Mouse (Mus musculus) heart, adult 9 months (tissue): ENCODE results near the gene Srsf1.

Experiments
- DNase-seq, 2 experiments: peaks; one replicate each; pipeline ENCODE4 v3.0.0; 2022; ENCODE audit warnings: low spot score in 2 of 2

Srsf1 gene

DNA sequence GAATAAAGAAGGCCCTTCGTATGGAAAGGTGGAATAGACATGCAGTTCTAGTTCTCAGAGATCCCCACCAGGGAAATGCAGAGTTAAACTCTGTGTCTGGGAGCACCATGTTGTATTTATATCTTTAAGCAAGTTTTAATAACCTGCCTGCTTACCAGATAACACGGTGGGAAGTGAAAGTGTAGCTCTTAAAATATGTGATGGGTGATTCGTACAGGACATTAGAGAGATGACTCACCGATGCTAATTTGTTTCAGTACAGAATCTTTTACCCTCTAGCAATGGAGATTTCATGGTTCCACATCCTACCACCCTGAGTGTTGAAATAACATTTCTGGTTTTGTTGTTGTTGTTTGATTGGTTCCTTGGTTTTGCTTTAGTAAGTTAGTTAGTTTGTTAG lies 23.2 kb downstream of the Srsf1 start:
- no peak for DNase-seq

- no peak for DNase-seq
These were observed 23.9 kb downstream of the Srsf1 start for GRCm38 (mm10) chr11:88071113-88071512.

DNA sequence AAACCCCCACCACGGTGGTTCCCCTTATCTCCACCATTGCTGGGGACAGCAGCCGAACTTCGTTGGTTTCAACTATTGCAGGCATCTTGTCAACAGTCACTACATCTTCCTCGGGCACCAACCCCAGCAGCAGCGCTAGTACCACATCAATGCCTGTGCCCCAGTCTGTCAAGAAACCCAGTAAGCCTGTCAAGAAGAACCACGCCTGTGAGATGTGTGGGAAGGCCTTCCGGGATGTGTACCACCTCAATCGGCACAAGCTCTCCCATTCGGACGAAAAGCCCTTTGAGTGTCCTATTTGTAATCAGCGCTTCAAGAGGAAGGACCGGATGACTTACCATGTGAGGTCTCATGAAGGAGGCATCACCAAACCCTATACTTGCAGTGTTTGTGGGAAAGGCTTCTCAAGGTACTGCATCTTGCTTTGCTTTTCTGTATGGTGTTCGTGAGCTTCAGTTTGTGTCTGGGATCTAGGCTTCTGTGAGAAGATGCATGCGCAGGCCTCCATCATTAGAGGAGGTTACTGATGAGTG lies 26.2 kb downstream of the Srsf1 start:
- DNase-seq = no peak

- no peak for DNase-seq
These were observed 28.5 kb downstream of the Srsf1 start for GRCm38 (mm10) chr11:88075701-88076100.

- DNase-seq = no peak
These were observed 29.2 kb downstream of the Srsf1 start for GRCm38 (mm10) chr11:88076394-88076793.

DNA sequence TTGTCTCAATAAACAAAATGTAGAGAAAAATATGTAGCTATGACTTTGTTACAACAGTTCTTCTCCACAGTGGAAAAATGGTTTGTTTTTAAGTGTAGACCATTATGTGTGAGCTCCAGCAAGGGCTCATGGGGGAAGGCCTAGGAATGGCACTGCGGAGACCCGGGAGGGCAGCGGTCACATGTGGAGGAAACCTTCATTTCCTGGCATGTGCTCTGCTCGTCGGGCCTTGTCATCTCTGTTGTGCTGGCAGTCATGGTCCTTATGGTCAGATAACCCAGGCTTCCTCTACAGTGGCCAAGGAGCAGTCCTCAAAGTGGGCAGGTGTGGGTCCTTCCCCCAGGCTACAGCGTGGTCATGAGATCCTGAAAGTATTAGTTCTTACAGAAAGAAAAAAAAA lies 36.5 kb downstream of the Srsf1 start:
- DNase-seq = no peak

DNA sequence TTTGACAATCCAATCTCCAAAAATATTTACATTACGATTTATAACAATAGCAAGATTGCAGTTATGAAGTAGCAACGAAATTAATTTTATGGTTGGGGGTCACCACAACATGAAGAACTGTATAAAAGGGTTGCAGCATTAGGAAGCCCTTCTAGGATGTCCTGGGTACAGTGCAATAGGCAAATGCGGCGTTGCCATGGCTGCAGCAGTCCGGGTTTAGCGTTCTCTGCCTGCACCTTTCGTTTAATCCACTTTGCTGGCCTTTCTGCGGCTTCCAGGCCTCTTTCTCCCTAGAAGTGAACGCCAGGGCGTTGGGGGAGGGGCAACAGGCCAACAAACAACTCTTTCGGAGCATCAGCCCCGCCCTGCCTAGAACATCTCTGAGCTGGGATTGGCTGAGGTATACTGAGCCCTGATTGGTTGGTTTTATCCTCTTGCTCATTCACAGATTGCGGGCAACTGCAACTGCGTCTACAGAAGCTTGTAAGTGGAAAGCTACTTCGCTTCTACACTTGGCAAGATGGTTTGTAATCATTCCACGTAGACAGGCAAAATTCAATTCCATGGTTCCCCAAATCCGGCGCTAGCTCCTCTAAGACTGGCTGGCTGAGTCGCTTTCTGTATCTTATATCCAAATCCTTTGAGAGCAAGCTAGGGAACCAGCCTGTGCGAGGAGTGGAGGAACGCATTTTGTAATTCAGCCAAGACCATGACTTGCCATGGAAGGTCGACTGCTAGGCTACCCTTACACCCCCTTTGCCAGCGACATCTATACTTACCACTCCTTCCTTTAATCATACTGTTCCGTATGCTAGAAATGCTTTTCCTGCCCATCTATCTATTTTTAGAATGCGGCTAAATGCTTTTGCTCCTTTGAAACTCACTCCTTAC lies 39.8 kb downstream of the Srsf1 start:
- DNase-seq = peak; percentile 91 to 92

DNA sequence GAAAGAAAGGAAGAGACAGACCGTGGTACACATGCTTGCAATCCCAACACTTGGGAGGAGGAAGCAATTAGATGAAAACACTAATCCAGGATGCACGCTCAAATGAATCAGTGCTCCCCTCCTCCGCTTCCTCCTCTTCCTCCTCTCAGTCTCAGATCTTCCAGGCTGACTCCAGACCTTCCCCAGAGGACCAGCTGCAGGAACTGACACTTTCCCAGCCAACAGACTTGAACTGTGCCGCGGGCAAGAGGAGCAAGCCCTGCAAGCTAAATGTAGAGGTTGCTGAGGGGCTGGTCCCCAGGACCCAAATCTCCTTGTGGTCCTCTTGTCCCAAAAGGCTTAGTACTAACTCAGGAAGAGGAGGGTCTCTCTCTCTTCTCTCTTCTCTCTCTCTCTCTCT lies 42.0 kb downstream of the Srsf1 start:
- DNase-seq = no peak

GRCm38 (mm10) chr11:88090293-88090692 lies 43.1 kb downstream of the Srsf1 start:
- DNase-seq = no peak

GRCm38 (mm10) chr11:88091949-88092348 lies 44.8 kb downstream of the Srsf1 start:
- DNase-seq = no peak

GRCm38 (mm10) chr11:88097173-88097572 lies 50.0 kb downstream of the Srsf1 start:
- peak; percentile 64 to 77 for DNase-seq

- no peak for DNase-seq
These were observed 51.0 kb downstream of the Srsf1 start, which contains the start of gene Cuedc1 for GRCm38 (mm10) chr11:88098021-88098729. Gene Cuedc1 (plus strand): TSS chr11:88098058.

DNA sequence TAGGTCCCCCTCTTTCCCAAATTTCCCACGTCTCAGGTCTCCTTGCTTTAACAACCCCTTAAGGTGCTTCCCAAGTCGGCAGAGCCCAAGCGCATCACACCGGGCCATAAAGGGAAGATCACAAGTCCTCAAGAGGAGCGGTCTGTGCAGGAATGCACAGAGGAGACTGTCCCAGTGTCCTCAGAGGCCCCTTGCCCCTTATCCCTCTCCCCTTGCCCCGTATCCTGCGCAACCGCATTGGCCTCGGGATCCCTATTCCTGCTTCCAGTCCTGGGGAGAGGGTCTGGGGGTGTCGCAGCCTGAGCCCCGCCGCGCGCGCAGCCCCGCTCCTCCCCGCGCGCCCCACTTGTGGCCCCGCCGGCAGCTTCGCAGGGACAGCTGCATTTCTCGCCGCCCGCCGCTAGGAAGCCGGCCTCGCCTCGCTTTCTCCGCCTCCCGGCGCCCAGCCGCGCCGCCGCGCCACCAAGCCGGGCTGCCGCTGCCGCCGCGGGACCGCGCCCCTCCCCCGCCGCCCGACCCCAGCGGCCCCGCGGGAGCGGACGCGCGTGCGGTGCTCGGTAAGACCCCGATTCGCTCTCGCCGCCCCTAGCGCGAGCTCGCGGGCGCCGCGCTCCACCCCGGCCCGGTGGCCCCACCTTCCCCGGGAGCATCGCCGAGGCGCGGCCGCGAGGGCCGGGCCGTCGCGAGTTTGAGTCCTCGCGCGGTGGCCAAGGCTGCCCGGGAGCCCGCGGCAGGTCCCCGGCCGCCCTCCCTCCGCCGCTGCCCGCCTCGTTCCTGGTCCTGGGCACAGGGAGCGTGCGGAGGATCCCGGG lies 51.8 kb downstream of the Srsf1 start:
- peak; percentile 82 to 84 for DNase-seq

DNA sequence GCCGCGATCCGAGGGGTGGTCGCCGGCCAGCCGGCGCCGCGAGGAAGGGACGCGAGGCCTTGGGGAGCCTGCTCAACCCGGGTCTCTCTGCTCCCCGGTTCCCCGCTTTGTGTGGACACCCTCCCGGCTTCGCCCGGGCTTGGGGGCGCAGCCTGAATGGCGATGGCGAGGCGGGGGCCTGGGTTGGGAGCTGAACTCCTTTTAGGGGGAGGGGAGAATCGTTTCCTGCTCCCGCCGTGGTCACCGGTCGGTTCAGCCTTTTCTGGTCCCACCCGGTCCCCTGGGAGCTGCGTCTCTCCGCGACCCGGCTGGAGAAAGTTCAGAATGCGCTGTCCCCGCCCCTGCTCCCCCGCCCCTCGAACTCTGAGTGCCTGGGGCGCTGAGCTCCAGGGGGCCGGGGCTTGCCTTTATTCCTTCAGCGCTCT lies 52.4 kb downstream of the Srsf1 start:
- peak; percentile 88 to 91 for DNase-seq

DNA sequence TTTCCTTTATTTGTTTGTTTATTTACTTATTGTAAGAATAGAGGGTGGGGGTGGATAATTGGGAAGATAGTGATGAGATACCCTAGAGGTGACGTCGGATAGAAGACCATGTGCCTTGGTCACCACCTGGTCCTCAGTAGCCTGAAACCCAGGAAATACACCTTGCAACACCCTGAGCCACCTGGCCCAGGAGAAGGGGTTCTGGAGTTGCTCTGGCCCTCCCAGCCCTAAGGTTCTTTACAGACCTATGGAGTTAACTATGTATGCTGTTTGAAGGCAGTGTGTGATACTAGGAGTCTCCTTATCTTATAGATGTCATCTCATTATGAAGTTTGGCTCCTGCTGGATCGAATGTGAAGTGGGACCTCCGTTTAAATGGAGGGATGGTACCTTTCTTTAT lies 53.0 kb downstream of the Srsf1 start:
- no peak for DNase-seq
